Mouse (Mus musculus): ENCODE data around the gene Tmem120b. TPM values are rescaled to one million over a fixed set of nuclear protein-coding genes. Genes with fewer than 3 reads are reported as not detected.

Gene Tmem120b
- polyA plus RNA-seq, 1 experiment from 2014 or later: 10.4 TPM

- Histone ChIP-seq H3K27me3 (ENCODE audit: poor library complexity, severe bottlenecking) (peaks cover 10% of the 10 kb centered on the region), H3K36me3 (replicated peaks) (no peaks in the 10 kb centered on the region), H3K4me3 (no peak overlapping the region), H3K27ac (0 out of 2 replicates have a peak overlapping the region, but pooled peaks have one; percentile 3), H3K9me3 (peaks cover 3% of the 10 kb centered on the region; the same call in 1 of the 2 replicates), H3K4me1 (peaks cover 27% of the 10 kb centered on the region)
- DNase-seq (ENCODE audit: extremely low spot score, low spot score): no peak
- WGBS: 83% methylated on average over 8 of the region's 8 CpGs
These were observed 11.8 kb downstream of the Tmem120b start for GRCm38 (mm10) chr5:123080041-123080440.

GRCm38 (mm10) chr5:123080510-123080909 is 12.3 kb downstream of the Tmem120b start:
- Histone ChIP-seq H3K9me3 (peaks cover 3% of the 10 kb centered on the region; the same call in 1 of the 2 replicates), H3K4me1 (peaks cover 23% of the 10 kb centered on the region), H3K4me3 (no peak overlapping the region), H3K27me3 (ENCODE audit: poor library complexity, severe bottlenecking) (peaks cover 10% of the 10 kb centered on the region), H3K36me3 (replicated peaks) (no peaks in the 10 kb centered on the region), H3K27ac (no peak overlapping the region)
- 94% methylated on average over 13 of the region's 13 CpGs for WGBS
- no peak for DNase-seq (ENCODE audit: extremely low spot score, low spot score)

- Histone ChIP-seq H3K27me3 (ENCODE audit: poor library complexity, severe bottlenecking) (no peaks in the 10 kb centered on the region), H3K4me3 (no peak overlapping the region), H3K9me3 (peaks cover 3% of the 10 kb centered on the region; the same call in 1 of the 2 replicates), H3K27ac (no peak overlapping the region), H3K36me3 (replicated peaks) (no peaks in the 10 kb centered on the region), H3K4me1 (no peaks in the 10 kb centered on the region)
- DNase-seq (ENCODE audit: extremely low spot score, low spot score): no peak
- 89% methylated on average over 13 of the region's 13 CpGs for WGBS
These were observed 15.3 kb downstream of the Tmem120b start for GRCm38 (mm10) chr5:123083340-123084050.

GRCm38 (mm10) chr5:123086501-123086900 is 18.3 kb downstream of the Tmem120b start:
- no peak for DNase-seq (ENCODE audit: extremely low spot score, low spot score)
- H3K4me3 ChIP-seq: no peak overlapping the region
- H3K27ac ChIP-seq: no peak overlapping the region
- no peaks in the 10 kb centered on the region for H3K27me3 ChIP-seq (ENCODE audit: poor library complexity, severe bottlenecking)
- no peaks in the 10 kb centered on the region for H3K36me3 ChIP-seq (replicated peaks)
- H3K9me3 ChIP-seq: no peaks in the 10 kb centered on the region
- WGBS: 89% methylated on average over 2 of the region's 2 CpGs
- peaks cover 7% of the 10 kb centered on the region; the same call in 1 of the 2 replicates for H3K4me1 ChIP-seq

GRCm38 (mm10) chr5:123088784-123089183 is 20.6 kb downstream of the Tmem120b start:
- H3K4me3 ChIP-seq: no peak overlapping the region
- H3K27me3 ChIP-seq (ENCODE audit: poor library complexity, severe bottlenecking): no peaks in the 10 kb centered on the region
- no peaks in the 10 kb centered on the region for H3K9me3 ChIP-seq
- H3K36me3 ChIP-seq (replicated peaks): no peaks in the 10 kb centered on the region
- no peak overlapping the region for H3K27ac ChIP-seq
- WGBS: 91% methylated on average over 4 of the region's 4 CpGs
- peaks cover 11% of the 10 kb centered on the region; the same call in 1 of the 2 replicates for H3K4me1 ChIP-seq
- DNase-seq (ENCODE audit: extremely low spot score, low spot score): no peak

GRCm38 (mm10) chr5:123090560-123091306 is 22.5 kb downstream of the Tmem120b start:
- Histone ChIP-seq H3K4me1 (peaks cover 19% of the 10 kb centered on the region), H3K4me3 (no peak overlapping the region), H3K27ac (no peak overlapping the region), H3K27me3 (ENCODE audit: poor library complexity, severe bottlenecking) (no peaks in the 10 kb centered on the region), H3K9me3 (no peaks in the 10 kb centered on the region), H3K36me3 (replicated peaks) (no peaks in the 10 kb centered on the region)
- DNase-seq (ENCODE audit: extremely low spot score, low spot score): no peak
- 90% methylated on average over 10 of the region's 10 CpGs for WGBS

GRCm38 (mm10) chr5:123093077-123093633 is 24.9 kb downstream of the Tmem120b start:
- WGBS: 88% methylated on average over 14 of the region's 14 CpGs
- H3K4me1 ChIP-seq: peaks cover 19% of the 10 kb centered on the region
- H3K27ac ChIP-seq: 0 out of 2 replicates have a peak overlapping the region, but pooled peaks have one; percentile 1
- no peak overlapping the region for H3K4me3 ChIP-seq
- no peaks in the 10 kb centered on the region for H3K9me3 ChIP-seq
- DNase-seq (ENCODE audit: extremely low spot score, low spot score): no peak
- H3K36me3 ChIP-seq (replicated peaks): no peaks in the 10 kb centered on the region
- no peaks in the 10 kb centered on the region for H3K27me3 ChIP-seq (ENCODE audit: poor library complexity, severe bottlenecking)

GRCm38 (mm10) chr5:123094238-123094991 is 26.2 kb downstream of the Tmem120b start:
- WGBS: 90% methylated on average over 25 of the region's 25 CpGs
- no peak for DNase-seq (ENCODE audit: extremely low spot score, low spot score)
- Histone ChIP-seq H3K9me3 (no peaks in the 10 kb centered on the region), H3K27me3 (ENCODE audit: poor library complexity, severe bottlenecking) (no peaks in the 10 kb centered on the region), H3K4me1 (peaks cover 19% of the 10 kb centered on the region), H3K4me3 (no peak overlapping the region), H3K27ac (no peak overlapping the region), H3K36me3 (replicated peaks) (0 out of 2 replicates have a peak, but pooled peaks cover 6% of the 10 kb centered on the region)

- DNase-seq (ENCODE audit: extremely low spot score, low spot score): no peak
- Histone ChIP-seq H3K4me3 (no peak overlapping the region), H3K9me3 (no peaks in the 10 kb centered on the region), H3K4me1 (peaks cover 12% of the 10 kb centered on the region), H3K27me3 (ENCODE audit: poor library complexity, severe bottlenecking) (no peaks in the 10 kb centered on the region), H3K36me3 (replicated peaks) (0 out of 2 replicates have a peak, but pooled peaks cover 6% of the 10 kb centered on the region), H3K27ac (no peak overlapping the region)
- 93% methylated on average over 8 of the region's 8 CpGs for WGBS
These were observed 28.1 kb downstream of the Tmem120b start for GRCm38 (mm10) chr5:123096299-123096698.

GRCm38 (mm10) chr5:123098487-123098886 is 30.3 kb downstream of the Tmem120b start:
- no peaks in the 10 kb centered on the region for H3K9me3 ChIP-seq
- H3K27ac ChIP-seq: no peak overlapping the region
- no peak overlapping the region for H3K4me3 ChIP-seq
- DNase-seq (ENCODE audit: extremely low spot score, low spot score): no peak
- 79% methylated on average over 2 of the region's 2 CpGs for WGBS
- 0 out of 2 replicates have a peak, but pooled peaks cover 6% of the 10 kb centered on the region for H3K36me3 ChIP-seq (replicated peaks)
- no peaks in the 10 kb centered on the region for H3K27me3 ChIP-seq (ENCODE audit: poor library complexity, severe bottlenecking)
- peaks cover 9% of the 10 kb centered on the region for H3K4me1 ChIP-seq

GRCm38 (mm10) chr5:123102376-123102775 is 34.2 kb downstream of the Tmem120b start:
- Histone ChIP-seq H3K4me3 (no peak overlapping the region), H3K9me3 (no peaks in the 10 kb centered on the region), H3K27me3 (ENCODE audit: poor library complexity, severe bottlenecking) (no peaks in the 10 kb centered on the region), H3K27ac (peak overlapping the region; percentile 8; the same call in 1 of the 2 replicates), H3K4me1 (peaks cover 3% of the 10 kb centered on the region; the same call in 1 of the 2 replicates), H3K36me3 (replicated peaks) (0 out of 2 replicates have a peak, but pooled peaks cover 6% of the 10 kb centered on the region)
- 82% methylated on average over 7 of the region's 7 CpGs for WGBS
- DNase-seq (ENCODE audit: extremely low spot score, low spot score): no peak

- Histone ChIP-seq H3K9me3 (no peaks in the 10 kb centered on the region), H3K36me3 (replicated peaks) (0 out of 2 replicates have a peak, but pooled peaks cover 6% of the 10 kb centered on the region), H3K27ac (no peak overlapping the region), H3K27me3 (ENCODE audit: poor library complexity, severe bottlenecking) (no peaks in the 10 kb centered on the region), H3K4me1 (peaks cover 3% of the 10 kb centered on the region; the same call in 1 of the 2 replicates), H3K4me3 (no peak overlapping the region)
- DNase-seq (ENCODE audit: extremely low spot score, low spot score): no peak
- 85% methylated on average over 8 of the region's 8 CpGs for WGBS
These were observed 35.3 kb downstream of the Tmem120b start for GRCm38 (mm10) chr5:123103556-123103955.

All from forebrain, embryonic 10.5 days (tissue).